Mouse (Mus musculus) intestine, embryonic 16.5 days (tissue): ENCODE data around the gene Atg7. TPM values are rescaled to one million over a fixed set of nuclear protein-coding genes. Genes with fewer than 3 reads are reported as not detected.

Experiments used
- ATAC-seq: fragments of 200-750 bp; cut with Nextera tagmentation; 2 replicates; pipeline ENCODE4 v1.8.0; 2017; ENCODE audit warnings: moderate TSS enrichment, moderate library complexity
- H3K27ac ChIP-seq: fragments of 300-500 bp; sonication (generic); 2 replicates; pipeline ENCODE4 v1.5.1; 2014; ENCODE audit warnings: mild to moderate bottlenecking, low read length
- H3K27me3 ChIP-seq: fragments of 300-500 bp; sonication (generic); replicated peaks from 2 replicates; pipeline ENCODE4 v1.6.1; 2014; ENCODE audit warnings: low read length, control low read depth, mixed read lengths; ENCODE audit not compliant: control insufficient read depth, insufficient read depth
- H3K36me3 ChIP-seq: fragments of 300-500 bp; sonication (generic); 2 replicates; pipeline ENCODE4 v1.6.1; 2014; ENCODE audit warnings: low read length, control low read depth; ENCODE audit not compliant: control insufficient read depth, insufficient read depth
- H3K4me1 ChIP-seq: fragments of 300-500 bp; sonication (generic); 2 replicates; pipeline ENCODE4 v1.6.1; 2014; ENCODE audit warnings: low read length, control low read depth, mixed read lengths; ENCODE audit not compliant: control insufficient read depth, insufficient read depth
- H3K4me2 ChIP-seq: fragments of 300-500 bp; sonication (generic); 2 replicates; pipeline ENCODE4 v1.6.1; 2014; ENCODE audit warnings: low read depth, low read length, control low read depth
- H3K4me3 ChIP-seq: fragments of 300-500 bp; sonication (generic); 2 replicates; pipeline ENCODE4 v1.5.1; 2014; ENCODE audit warnings: mild to moderate bottlenecking, low read length
- H3K9ac ChIP-seq: fragments of 300-500 bp; sonication (generic); 2 replicates; pipeline ENCODE4 v1.6.1; 2014; ENCODE audit warnings: low read depth, low read length
- H3K9me3 ChIP-seq: fragments of 300-500 bp; sonication (generic); 2 replicates; pipeline ENCODE4 v1.6.1; 2016; ENCODE audit warnings: low read length, control low read depth; ENCODE audit not compliant: control insufficient read depth
- WGBS: fragments of 180-500 bp; shearing (Covaris S2); extraction: QIAGEN DNeasy Blood & Tissue Kit; methylation state at CpG from one replicate; pipeline ENCODE4 v1.1.7; 2014; 5-methylcytosine and 5-hydroxymethylcytosine counted together
- polyA plus RNA-seq: library from polyadenylated mRNA; unstranded; fragments of >200 nt; fragmentation: Nextera tagmentation; extraction: Ambion mirVana; gene quantifications from 2 replicates; pipeline ENCODE4 v1.2.1, GENCODE M21; 2015

Gene Atg7
- polyA plus RNA-seq, 1 experiment from 2014 or later: 25.5 TPM

DNA sequence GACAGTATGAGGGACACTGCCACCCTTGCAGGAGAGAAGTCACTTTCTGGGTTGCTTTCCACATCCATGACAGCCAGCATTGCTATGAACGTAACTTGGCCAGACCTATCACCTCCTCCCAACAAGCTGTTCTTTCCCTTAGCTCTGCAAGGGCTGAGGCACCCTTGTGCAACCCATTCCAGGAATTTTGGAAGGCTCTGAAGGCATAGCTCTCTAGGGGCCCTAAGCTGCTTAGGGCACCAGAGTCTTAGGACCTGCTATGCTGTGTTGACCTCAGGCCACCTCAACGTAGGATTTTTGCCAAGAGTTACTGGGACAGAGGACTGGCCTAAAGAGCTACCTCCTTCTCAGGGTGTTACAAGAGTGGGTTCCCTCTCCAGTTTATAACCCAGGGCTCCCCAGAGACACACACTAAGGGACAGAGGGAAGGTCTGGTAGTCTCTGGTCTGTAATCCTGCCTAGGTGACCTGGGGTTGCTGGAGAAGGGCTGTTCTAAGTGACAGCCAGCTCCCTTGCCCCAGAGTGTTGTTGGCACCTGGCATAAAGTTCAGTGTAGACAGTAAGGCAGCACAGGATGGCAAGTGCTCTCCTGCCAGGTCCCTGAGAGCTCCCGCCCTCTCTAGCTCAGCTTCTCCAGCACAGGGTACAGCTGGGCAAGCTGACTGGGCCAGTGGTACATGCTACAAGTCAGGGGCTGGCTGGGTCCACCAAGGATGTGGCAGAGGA, 215.3 kb downstream of the Atg7 start:
- WGBS: 83% methylated on average over 3 of the region's 3 CpGs
- H3K9me3 ChIP-seq: no peaks in the 10 kb centered on the region

DNA sequence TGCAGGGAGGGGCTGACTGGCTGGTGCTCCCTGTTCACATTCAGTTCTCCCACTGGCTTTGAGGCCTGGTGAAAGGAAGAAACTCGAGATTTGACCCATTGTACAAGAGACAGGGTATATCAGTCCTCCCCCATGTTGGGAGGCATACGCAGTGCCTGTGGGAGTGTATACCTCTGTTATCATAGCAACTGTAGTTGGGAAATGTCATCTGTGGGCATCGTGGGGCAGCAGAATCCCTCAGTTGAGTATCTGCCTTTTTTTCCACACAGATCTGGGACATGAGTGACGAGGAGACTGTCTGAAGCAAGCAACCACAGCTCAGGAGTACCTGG, 215.8 kb downstream of the Atg7 start:
- Histone ChIP-seq H3K27ac (no peak overlapping the region), H3K9ac (no peak overlapping the region), H3K4me3 (no peak overlapping the region), H3K9me3 (no peaks in the 10 kb centered on the region), H3K36me3 (peaks cover 18% of the 10 kb centered on the region), H3K27me3 (no peaks in the 10 kb centered on the region), H3K4me2 (no peak overlapping the region), H3K4me1 (peaks cover 24% of the 10 kb centered on the region)
- WGBS: 81% methylated on average over 4 of the region's 4 CpGs
- no peak for ATAC-seq

More for the DNA sequence above, 215.3 kb downstream of the Atg7 start:
- Histone ChIP-seq H3K27me3 (no peaks in the 10 kb centered on the region), H3K4me2 (no peak overlapping the region), H3K36me3 (peaks cover 17% of the 10 kb centered on the region), H3K27ac (no peak overlapping the region), H3K4me1 (peaks cover 24% of the 10 kb centered on the region), H3K9ac (no peak overlapping the region), H3K4me3 (no peak overlapping the region)
- ATAC-seq: no peak

DNA sequence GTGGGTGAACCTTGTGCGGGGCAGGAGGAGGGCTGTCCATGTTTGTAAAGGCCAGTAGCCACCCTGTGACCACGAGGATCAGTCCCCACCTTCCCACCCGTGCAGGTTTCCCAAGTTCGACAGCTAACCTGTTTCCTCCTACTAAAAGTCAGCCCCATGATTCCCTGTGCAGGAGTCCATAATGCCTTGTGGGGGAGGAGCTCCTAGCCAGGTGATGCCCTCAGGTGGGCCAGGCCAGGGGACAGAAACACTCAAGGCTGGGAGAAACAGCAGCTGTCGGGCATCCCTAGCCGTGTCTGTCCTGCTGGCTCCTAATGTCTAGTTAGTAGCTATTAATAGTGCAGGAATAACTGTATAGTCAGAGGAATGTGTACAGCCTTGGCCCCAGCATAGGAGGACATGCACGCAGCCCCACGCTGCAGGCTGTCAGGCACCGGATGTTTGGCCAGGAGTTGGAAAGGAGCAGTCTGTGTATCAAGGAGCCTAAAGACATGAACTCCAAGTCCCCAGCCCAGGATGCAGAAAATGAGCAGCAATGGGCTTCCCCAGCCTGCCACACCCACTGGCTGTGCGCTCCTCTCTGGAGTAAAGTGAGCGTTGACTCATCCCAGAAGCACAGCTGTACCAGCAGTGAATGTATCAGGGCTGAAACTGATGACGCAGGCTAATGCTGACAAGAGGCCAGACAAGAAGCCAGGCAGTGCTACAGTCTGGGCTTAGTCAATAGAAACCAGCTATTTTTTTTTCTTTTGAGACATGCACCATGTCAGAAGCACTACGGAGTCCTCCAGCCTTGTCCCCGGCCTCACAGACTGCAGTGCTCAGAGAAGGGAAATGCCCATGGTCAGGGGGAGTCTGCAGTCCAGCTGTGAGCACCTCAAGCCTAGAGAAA, 218.0 kb downstream of the Atg7 start:
- H3K9ac ChIP-seq: 0 out of 2 replicates have a peak overlapping the region, but pooled peaks have one; percentile 12
- peak overlapping the region; percentile 51 for H3K27ac ChIP-seq
- peaks cover 21% of the 10 kb centered on the region for H3K36me3 ChIP-seq
- no peaks in the 10 kb centered on the region for H3K9me3 ChIP-seq
- H3K4me3 ChIP-seq: no peak overlapping the region
- ATAC-seq: peak; percentile 62
- H3K27me3 ChIP-seq: no peaks in the 10 kb centered on the region
- WGBS: 72% methylated on average over 14 of the region's 14 CpGs
- H3K4me2 ChIP-seq: no peak overlapping the region
- H3K4me1 ChIP-seq: peaks cover 18% of the 10 kb centered on the region

DNA sequence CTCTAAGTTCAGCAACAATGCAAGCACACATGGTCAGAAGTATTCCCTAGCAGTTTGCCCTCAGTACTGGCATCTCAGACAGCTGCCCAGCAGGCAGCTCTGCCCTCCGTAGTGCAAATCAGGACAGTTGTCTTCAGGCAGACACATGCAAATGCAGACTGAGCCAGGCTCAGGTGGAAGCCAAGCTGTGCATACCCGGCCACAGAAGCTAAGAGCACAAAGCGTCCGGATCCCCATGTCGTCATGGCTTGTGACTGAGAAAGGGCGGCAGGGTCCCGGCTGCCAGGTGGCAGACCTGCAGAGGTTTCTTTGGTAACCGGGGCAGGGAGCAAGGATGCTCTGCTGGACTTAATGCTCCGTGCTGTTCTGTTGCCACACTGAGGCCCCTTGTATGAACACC, 218.7 kb downstream of the Atg7 start:
- ATAC-seq: no peak
- H3K9ac ChIP-seq: no peak overlapping the region
- peak overlapping the region; percentile 51 for H3K27ac ChIP-seq
- H3K4me3 ChIP-seq: no peak overlapping the region
- H3K27me3 ChIP-seq: no peaks in the 10 kb centered on the region
- H3K4me2 ChIP-seq: no peak overlapping the region
- H3K9me3 ChIP-seq: no peaks in the 10 kb centered on the region
- 81% methylated on average over 9 of the region's 9 CpGs for whole genome bisulfite sequencing
- H3K36me3 ChIP-seq: peaks cover 21% of the 10 kb centered on the region
- H3K4me1 ChIP-seq: peaks cover 16% of the 10 kb centered on the region

DNA sequence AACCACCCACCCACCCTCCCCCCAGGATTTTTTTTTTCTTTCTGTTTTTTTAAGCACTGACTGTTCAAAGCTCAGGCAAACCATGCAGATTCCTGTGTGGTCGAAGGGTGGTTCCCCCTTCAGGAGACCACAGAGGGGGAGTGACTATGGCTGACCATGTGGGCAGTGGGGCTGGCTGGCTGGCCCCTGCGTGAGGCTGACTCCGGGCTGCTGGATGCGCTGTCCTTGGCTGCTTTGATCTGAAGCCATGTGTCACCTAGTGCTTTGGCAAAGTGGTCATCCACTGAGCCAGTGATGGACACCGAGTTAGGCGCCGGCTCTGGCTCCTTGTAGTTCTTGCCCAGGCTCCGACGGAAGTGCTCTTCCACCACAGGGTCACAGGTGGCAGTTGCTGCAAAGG, 219.1 kb downstream of the Atg7 start:
- H3K4me1 ChIP-seq: peaks cover 16% of the 10 kb centered on the region
- WGBS: 85% methylated on average over 9 of the region's 9 CpGs
- H3K4me3 ChIP-seq: no peak overlapping the region
- H3K27me3 ChIP-seq: no peaks in the 10 kb centered on the region
- no peaks in the 10 kb centered on the region for H3K9me3 ChIP-seq
- H3K9ac ChIP-seq: no peak overlapping the region
- H3K36me3 ChIP-seq: peaks cover 21% of the 10 kb centered on the region
- H3K27ac ChIP-seq: no peak overlapping the region
- no peak for ATAC-seq
- no peak overlapping the region for H3K4me2 ChIP-seq

DNA sequence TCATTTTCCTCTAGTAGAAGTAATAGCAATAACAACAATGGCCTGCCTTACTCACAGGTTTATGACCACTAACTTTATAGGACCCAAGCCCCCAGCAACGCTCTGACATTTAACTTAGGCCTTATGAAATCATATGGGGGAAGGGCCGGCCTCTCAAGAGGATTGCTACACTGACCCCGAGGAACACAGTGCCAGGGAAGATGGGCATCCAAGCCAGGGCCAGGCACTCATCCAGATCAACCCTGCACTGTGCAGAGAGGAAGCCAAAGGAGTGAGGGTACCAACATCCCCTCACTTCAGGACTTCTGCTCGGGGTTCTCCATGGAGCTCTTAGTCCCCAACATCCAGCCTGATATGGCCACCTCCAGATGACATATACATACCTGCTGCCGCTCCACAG, 220.6 kb downstream of the Atg7 start:
- WGBS: 88% methylated on average over 5 of the region's 5 CpGs
- no peak for ATAC-seq
- peaks cover 21% of the 10 kb centered on the region for H3K36me3 ChIP-seq

DNA sequence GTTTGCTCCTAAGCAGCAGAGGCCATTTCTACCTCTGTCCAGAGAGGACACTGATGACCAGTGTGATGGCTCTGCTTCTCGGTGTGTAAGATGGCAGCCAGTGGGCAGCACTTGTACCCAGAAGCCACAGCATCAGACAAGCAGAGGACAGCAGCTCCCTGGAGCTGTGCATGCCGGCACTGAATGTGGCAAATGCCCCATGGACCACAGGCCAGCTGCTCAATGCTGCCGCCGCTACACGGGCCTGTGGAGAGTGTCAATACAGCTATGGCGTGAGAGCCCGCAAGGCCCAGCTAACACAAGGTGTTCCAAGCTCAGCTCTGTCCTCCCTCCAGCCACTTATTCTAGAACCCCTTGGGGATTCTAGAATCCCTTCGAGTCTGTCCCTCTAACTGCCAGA, 221.5 kb downstream of the Atg7 start:
- no peak overlapping the region for H3K4me3 ChIP-seq
- no peak overlapping the region for H3K9ac ChIP-seq
- no peak overlapping the region for H3K27ac ChIP-seq
- ATAC-seq: no peak
- no peaks in the 10 kb centered on the region for H3K27me3 ChIP-seq
- peaks cover 17% of the 10 kb centered on the region for H3K4me1 ChIP-seq
- WGBS: 82% methylated on average over 8 of the region's 8 CpGs
- H3K36me3 ChIP-seq: peaks cover 17% of the 10 kb centered on the region
- H3K9me3 ChIP-seq: no peaks in the 10 kb centered on the region
- H3K4me2 ChIP-seq: no peak overlapping the region

More for the DNA sequence above, 220.6 kb downstream of the Atg7 start:
- H3K27me3 ChIP-seq: no peaks in the 10 kb centered on the region
- H3K9ac ChIP-seq: no peak overlapping the region
- no peaks in the 10 kb centered on the region for H3K9me3 ChIP-seq
- no peak overlapping the region for H3K4me2 ChIP-seq
- H3K4me3 ChIP-seq: no peak overlapping the region
- no peak overlapping the region for H3K27ac ChIP-seq
- H3K4me1 ChIP-seq: peaks cover 16% of the 10 kb centered on the region

DNA sequence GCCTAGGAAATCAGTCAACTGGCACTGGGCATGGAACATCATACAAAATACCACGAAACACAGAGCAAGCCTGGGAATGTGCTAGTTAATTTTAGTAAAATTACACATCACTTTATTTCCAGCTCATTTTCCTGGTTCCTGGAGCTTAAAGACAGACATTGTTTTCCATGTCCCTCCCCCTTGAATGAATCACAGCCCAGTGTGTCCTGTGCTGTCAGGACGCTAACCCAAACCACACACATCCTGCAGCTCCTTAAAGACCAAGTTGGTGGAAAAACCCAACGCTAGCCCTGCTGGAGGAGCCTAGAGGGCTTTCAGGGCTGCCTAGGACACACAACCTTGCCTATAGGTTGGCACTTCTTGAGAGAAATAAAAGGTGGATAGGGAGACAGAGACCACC, 223.2 kb downstream of the Atg7 start:
- peaks cover 10% of the 10 kb centered on the region for H3K36me3 ChIP-seq
- H3K9ac ChIP-seq: no peak overlapping the region
- WGBS: 63% methylated on average over 3 of the region's 3 CpGs
- no peak overlapping the region for H3K4me3 ChIP-seq
- no peak overlapping the region for H3K27ac ChIP-seq
- peaks cover 26% of the 10 kb centered on the region for H3K4me1 ChIP-seq
- no peaks in the 10 kb centered on the region for H3K27me3 ChIP-seq
- no peaks in the 10 kb centered on the region for H3K9me3 ChIP-seq
- H3K4me2 ChIP-seq: no peak overlapping the region
- ATAC-seq: no peak

DNA sequence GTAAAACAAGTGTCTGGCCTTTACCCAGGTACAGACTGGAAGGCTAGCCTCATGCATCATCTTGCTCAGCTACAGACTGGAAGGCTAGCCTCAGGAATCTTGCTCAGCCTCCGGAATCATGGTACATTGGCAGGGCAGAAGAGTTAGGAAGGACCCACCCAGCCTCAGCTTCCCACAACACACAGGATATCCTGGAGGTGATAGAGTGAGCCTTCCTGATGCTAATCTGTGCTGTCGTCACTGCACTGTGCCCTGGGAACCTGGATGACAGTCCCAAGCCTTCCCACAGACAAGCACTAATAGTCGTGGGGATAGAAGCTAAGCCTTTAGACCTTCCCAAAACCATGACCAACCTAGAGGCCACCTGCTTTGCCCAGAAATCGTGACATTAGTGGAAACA, 223.7 kb downstream of the Atg7 start:
- WGBS: 82% methylated on average over 4 of the region's 4 CpGs
- Histone ChIP-seq H3K27ac (no peak overlapping the region), H3K9me3 (no peaks in the 10 kb centered on the region), H3K27me3 (no peaks in the 10 kb centered on the region), H3K4me2 (no peak overlapping the region), H3K4me3 (no peak overlapping the region), H3K4me1 (peaks cover 23% of the 10 kb centered on the region), H3K9ac (no peak overlapping the region), H3K36me3 (peaks cover 10% of the 10 kb centered on the region)
- ATAC-seq: no peak
